Mouse (Mus musculus) spleen, postnatal 4 days (tissue): ENCODE measurements around the gene Senp1.
A peak's percentile ranks its signal among the peaks of the same experiment; 100 is the strongest.

ENCODE experiments used
- DNase-seq, 2 experiments: peaks; one replicate each; pipeline ENCODE4 v3.0.0; 2022; ENCODE audit warnings: low spot score in 2 of 2

The Senp1 gene

DNA sequence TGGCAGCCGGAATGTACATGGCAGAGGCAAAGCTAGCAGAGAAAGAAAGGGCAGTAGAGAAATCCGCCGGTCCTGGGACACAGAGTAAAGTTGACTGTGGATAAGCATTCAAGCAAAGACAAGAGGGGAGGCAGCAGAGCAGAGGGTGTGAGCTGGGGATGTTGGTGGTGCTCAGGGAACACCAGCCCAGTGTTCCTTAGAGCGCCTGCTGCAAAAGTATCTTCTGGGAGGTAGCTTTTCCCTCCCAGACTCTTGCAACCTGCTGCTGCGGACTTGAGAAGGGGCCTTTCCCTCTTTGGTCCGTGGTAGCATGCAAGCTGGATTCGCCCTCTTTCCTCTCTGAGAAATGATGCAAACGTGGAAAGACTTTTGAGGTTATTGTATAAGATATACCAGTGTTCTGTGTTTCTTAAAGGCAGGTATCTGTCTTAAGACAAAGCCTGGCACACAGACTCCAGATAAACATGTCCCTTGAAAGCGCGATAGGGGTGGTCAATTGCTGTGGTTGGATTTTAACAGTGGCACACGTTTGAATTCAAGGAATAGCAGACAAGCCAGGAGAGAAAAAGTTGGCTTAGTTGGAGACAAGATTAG is 14.3 kb upstream of the Senp1 start:
- DNase-seq, result no peak

DNA sequence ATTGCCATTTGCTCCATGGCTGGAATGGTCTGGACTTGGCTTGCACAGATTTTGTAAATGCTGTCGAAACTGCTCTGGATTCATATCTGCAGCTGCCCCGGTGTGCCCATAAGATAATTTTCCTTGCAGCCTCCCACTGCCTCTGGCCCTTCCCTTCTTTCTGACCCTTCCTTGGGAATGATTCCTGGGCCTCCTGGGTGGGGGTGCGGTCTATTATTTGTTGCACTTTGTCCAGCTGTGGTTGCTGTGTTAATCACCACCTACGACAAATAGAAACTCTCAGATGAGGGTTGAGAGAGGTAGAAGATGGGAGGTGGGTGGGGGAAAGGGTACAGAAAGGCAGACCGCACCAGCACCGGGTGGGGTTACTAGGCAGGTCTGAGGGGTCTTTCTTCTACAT is 13.7 kb upstream of the Senp1 start:
- no peak for DNase-seq

DNA sequence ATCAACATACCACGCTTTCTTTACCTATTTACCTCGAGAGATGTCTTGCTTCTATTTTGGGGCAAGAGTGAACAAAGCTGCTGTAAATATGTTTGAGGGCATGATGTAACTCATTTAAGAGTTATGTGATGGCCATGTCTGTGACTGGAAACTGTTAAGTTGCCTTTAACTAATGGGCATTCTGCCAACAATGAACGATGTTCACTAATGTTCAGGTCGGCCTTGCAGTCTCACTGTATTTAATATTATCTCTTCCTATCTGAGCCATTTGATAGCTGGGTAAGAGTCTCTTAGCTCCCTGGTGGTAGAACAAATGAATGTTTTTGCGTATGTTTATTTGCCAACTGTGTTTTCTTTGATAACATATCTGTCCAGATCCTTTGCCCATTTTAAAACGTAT is 13.0 kb upstream of the Senp1 start:
- DNase-seq, result no peak

DNA sequence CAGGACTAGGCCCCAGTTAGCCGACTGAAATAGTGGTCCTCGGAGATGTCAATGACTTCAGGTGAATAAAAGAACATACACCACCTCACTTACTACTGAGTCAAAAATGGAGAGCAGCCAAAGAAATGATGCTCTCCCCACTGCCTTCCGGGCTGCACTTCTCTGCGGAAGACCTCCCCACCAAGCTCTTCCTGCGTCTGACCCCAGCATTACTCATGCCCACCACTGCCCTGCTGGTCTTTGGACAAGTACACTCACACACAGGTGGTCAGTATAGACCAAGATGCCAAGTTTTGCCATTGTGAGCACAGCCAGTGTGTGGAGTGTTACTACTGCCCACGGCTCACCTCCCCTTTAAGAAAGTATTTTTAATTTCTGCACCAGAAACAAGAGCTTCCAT is 8.9 kb upstream of the Senp1 start:
- DNase-seq, result no peak

DNA sequence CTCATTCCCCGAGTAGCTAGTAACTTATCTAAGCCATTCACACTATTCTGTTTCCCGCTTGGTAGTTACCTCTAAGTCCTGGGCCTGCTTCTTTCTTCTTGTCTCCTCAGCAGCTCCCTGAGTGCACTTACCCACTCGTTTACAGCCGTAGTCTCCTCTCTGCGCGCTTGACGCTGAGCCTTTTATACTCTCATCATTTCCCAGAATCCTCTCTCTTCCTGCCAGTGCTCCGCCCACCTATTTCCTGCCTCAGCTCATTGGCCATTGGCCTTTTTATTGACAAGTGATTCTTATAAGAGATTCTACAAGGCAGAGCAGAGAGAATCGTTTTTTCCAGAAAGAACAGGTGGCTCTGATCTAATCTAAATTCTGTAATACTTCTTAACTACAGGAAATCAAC is 5.0 kb upstream of the Senp1 start:
- no peak for DNase-seq

DNA sequence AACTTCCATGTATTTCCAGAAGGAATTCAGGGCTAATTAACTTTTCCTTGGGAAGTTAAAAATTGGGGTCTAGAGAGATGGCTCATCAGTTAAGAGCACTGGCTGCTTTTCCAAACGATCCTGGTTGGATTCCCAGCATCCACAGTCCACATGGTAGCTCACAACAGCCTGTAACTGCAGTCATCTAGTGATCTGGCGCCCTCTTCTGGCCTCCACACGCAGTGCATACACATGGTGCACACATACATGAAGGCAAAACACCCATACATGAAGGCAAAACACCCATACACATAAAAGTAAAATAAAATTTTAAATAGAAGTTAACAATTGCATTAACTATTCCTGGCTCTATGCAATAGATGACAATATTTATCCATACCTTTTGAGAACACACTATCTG is 3.4 kb upstream of the Senp1 start:
- DNase-seq, result no peak

DNA sequence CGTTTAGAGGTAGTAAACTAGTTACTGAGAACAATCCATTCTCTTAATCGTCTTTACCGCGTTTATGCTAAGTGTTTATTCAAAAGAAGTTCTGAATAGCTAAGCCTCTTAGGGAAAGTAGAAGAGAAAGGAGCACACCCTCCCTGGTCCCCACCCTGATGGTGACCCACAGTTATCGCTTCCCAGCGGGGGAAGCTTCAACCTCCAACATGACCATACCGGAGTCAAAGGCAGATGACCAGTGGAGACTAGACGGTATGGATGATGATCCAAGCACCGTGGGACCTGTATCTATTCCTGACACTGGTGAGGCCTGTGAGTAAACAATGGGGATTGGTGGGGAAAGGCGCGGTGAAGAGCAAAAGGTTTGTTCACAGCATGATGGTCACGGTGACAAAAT is 1.4 kb upstream of the Senp1 start:
- no peak for DNase-seq

DNA sequence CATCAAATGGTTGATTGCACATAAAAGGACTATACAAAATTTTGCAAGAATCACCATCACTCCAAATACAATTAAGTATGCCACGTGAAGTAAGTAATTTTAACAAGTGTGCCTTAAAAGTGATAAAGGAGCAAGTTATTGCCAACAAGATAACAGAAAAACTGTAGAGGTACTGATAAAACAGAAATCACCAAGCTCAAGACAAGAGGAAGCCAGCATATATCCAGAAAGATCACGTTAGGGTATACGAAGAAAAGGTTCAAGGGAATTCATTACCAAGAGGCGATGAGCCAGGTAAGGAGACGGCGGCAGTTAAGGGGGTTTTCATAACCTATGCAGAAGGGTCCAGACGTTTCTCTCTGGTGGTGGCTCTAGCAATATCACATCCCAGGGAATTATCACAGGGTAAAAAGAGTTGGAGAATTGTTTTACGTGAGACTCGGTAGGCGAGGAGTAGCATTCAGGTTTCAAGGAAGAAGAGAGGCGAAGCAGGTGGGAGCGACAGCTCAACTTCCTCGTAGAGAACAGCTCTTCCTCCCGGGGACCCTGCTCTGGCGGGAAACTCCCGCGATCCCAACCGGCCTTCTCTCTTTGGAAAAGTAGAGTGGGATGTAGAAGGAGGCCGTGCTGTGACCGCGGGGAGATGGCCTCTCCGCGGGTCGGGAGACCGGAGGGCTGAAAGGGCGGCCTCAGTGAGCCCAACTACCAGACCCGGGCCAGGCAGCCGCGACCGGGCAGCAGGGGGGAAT is 998 bp downstream of the Senp1 start, which contains the start of gene Pfkm:
Pfkm (plus strand) TSS at position 218 of the 749 bp plus-strand sequence.
- DNase-seq, result no peak

DNA sequence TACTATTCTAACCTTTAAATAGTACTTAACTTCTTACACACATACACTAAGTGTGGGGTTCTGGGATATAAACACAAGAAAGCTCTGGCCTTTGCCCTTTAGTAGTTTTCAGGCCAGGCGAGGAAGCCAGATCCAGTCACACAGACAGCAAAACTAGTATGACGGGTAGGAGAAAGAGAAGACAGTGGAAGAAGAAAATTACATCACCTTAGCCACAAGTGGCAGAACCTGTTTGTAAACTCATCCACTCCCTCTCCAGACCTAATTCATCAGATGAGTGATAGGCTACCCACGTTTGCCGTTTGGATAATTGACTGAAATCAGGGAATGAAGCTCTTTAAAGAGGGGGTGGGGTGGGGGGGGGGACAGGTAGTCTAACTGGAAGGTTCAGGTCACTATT is 1.7 kb downstream of the Senp1 start:
- no peak for DNase-seq

DNA sequence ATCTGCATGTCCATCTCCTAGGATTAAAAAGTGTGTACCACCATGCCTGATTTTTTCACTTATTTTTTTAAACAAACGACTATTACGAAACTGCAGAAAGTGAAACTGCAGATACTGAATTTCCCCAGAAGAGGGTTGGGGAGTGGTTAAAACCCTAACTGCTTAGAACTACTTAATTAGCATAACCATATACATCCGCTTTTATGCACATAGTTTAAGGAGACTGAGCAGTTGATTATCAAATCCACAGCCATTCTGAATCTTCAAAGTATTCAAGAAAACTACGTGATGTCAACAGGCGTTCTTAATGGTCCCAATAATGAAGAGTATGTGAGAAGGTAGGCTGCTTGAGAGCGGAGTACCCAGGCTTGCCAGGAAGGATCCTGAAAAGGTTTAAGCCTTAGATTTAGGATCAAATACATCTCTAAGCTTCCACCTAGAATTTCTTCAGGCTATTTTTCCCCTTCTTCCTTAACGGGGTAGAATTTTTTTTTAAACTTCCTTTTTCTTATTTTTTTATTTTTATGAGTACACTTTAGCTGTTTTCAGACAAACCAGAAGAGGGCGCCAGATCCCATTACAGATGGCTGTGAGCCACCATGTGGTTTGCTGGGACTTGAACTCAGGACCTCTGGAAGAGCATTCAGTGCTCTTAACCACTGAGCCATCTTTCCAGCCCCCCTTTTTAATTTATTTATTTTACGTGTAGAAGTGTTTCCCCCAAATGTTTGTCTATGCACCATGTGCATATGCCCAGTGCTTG is 3.9 kb downstream of the Senp1 start:
- peak; percentile 48 to 78 for DNase-seq

DNA sequence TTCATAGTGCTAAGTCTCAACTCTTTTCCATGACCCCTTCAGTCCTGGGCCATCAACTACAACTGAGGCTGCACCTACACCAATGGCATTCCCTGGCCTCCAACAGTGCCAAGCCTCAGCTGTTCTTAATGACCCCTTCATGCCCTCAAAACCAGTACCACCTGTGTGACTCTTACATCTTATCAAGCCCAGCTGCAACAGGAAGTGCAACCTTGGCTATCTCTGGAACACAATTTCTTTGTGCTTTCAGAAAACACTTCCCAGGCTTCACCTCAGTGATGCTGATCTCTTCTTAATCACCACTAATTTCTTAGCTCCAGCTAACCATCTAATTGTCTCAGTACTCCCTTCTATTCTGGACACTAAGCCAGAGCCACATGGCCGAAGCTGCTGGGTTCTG is 4.7 kb downstream of the Senp1 start:
- DNase-seq, result no peak

DNA sequence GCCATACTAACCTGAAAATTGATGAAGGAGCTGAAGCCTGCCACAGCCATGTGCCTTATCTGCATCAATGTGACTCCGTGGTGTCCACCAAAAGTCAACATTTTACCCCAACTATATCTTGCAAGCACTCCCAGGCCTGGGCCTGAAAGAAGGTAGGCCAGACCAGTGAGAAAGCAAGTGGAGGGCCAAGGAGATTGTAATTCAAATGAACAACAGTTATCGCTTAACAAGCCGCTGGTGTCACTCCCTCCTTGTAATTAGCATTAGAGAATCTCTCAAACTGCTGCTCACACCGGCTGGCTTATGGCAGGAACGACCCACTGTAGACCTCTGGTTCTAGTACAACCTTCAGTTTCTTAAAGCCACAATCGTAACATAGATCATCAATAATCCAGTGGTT is 16.6 kb downstream of the Senp1 start:
- no peak for DNase-seq

DNA sequence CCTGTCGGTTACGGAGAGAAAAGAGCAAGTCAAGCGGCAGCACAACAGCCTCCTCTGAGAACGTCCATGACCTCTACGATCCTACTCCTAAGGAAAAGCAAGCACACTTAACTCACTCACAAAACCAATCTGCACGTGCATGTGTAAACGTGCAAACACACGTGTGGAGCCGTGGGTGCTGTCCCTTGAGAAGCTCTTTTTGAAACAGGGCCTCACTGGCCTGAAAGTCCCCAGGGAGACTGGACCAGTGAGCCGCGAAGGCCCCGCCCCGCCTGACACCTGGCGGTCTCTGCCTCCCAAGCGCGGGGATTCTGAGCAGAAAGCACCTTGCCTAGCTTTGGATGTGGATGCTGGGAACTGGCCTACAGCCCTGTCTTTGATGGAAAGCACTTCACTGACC is 18.5 kb downstream of the Senp1 start:
- peak; percentile 66 to 72 for DNase-seq

DNA sequence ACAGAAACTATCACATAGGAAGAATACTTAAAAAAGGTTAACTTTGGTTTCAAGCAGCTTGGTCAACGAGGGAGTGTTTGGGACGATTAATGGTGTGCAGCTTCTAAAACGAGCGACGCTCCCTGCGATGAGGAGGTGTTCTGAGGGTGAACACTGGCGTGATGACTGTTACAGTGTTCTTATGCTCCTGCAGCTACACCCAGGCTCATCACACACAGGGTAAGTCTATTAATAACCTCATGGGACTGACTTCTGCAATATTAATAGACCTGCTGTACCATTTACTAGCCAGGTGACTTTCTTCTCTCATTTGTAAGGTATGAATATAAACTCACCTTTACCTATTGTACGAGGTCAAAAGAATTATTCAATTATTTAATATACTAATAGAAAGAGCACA is 19.0 kb downstream of the Senp1 start:
- no peak for DNase-seq

DNA sequence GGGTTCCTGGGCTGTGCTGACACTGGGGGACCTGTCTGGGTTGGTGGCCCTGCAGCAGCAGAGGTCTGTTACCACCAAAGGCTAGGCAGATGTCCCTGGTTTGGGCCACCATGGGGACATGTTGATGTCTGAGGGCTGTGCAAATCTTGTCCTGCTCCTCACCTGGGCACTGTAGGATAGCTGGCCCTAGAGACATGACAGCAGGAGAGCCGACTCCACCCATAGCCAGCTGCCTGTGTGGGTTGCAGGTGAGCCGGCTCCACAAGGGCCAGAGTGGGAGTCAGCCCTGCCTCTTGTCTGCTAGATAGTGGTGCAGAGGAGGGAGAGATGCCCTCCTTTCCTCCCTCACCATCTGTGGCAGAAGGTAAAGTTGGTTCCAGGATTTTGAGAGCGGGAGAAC is 23.2 kb downstream of the Senp1 start:
- no peak for DNase-seq

DNA sequence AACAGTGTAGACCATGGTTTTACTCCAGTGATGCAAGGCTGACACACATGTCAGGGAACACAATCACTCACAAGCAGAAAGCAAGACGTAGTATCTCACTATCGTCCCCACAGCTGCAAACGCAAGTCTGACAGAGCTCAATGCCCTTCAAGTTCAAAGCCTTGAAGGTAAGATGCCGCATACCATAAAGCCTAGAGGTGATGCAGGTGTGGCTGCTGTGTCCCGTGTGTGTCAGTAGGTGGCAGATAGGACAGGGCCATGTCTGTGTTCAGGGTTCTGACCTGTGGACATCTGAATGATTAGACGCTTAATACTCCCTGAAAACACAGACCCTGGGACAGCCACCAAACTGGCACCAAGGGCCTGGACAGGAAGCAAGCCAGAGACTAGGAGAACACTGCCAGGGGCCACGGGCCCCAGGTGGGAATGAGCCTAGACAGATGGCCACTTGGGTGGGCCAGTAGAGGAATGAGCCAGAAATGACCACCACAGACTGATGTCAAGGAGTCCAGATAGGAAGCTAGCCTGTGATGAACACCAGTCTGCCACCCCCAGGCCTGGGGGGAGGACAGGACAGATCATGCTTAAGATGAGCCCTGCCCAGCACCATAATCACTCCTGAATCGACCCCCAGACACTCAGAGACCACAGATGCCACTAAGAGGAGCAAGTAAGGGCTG is 23.8 kb downstream of the Senp1 start:
- no peak for DNase-seq

DNA sequence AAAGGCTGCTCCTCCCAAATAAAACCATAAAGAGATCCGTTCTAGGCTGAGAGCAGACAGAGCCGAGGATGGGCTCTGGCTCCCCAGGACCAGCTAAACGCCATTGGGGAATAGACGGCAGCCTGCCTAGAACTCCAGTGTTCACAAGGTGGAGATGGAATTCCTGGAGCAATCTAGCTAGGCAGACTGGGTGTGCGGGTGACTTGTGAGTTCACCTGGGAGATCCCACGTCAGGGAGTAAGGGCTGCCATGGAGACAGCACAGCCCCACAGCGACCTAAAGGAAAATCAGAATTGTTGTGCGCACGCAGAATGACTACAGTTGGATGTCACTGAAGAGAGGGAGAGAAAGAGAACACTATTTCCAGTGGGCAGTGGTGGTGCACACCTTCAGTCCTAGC is 25.0 kb downstream of the Senp1 start:
- no peak for DNase-seq

DNA sequence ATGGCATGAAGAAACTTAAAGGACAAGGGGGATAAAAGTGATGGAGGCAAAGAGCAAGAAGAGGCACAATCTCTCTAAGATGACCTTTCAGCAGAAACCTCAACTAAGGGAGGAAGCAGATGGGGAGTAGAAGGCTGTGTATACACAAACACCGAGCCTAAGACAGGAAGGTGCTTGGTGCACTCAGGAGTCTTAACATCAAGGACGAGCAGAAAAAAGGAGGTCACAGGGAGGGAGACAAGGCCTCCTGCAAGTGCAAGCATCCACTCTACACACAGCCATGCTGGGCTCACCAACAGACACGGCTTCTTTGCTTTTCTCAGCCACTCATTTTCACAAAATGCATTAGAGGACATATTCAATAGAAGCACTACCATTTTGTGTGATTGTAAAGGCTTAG is 26.1 kb downstream of the Senp1 start:
- DNase-seq, result no peak

DNA sequence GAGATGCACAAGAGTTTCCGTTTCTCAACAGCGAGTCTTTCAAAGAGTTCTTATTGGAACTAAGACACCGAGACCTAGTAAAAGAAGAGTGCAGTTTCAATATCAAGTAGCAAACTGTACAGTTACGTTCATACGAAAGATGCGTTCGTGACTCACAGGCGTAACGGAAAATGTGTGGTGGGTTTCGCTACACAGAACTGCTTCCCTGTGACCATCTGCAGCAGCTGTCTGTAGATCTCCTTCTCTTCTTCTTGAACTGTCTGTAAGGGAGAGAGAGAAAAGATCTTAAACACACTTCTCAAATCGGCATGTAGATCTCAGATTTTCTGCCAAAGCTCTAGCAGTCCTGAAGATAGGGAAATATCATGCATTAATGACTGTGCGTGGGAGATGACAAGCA is 26.9 kb downstream of the Senp1 start:
- no peak for DNase-seq

DNA sequence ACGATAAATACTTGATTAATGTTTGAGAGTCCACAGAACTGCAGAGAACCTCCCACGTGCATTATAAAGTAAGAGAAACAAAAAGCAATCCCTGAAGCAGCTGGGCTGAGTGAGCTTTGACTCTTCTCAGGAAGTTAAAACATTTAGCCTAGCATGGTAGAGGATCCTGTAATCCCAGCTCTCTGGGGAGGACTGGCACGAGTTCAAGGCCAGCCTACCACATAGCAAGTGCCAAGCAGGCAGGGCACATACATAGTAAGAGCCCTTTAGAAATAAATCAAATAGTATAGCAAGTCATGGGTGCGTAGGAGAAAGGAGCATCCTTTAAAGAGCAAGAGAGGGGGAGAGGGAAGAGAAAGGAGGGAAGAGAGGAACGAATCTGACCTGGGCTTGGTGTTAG is 27.7 kb downstream of the Senp1 start:
- no peak for DNase-seq

DNA sequence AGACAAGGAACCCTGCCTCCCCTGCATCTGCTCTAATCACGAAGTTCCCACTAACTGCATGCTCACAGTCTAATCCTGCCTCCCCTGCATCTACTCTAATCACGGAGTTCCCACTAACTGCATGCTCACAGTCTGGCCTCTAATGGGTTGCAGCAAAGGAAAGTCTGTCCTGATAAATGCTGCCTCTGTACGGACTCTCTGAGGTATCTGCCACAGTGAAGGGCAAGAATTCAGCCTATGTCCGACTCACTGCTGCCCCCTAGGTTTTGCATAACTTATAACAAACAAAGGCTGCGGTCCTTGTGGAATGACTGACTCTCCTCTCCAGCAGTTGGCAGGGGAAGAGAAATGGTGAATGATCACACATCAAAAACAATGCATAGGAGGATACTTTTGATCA is 38.3 kb downstream of the Senp1 start:
- no peak for DNase-seq

DNA sequence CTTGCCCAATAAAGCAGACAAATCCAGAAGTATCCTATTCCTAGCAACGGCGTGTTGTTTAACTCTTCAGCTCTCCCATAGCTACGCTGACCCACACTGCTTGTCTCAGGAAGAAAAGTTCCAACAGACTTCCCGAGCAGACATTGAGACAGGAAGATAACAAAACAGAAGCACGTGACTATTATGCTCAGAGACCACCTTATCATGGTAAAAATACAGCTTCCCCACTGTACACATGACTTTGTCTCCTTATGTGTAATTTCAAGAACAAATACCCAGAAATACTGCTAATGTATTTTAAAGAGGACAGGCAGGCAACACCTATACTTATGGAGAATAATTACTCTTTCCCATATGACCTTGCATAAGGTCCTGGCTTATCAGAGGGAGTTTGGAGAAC is 41.9 kb downstream of the Senp1 start:
- DNase-seq, result no peak
